Mouse (Mus musculus) spleen, adult 2 months (tissue): ENCODE results near the gene Tspan12.

ENCODE experiments used
- CTCF ChIP-seq: fragments of 200-500 bp; IDR thresholded peaks from 2 replicates; pipeline ENCODE4 v1.5.1; 2011; ENCODE audit warnings: mild to moderate bottlenecking, inconsistent platforms; ENCODE audit not compliant: insufficient read depth, insufficient read length, insufficient replicate concordance; ENCODE audit errors: extremely low read depth
- POLR2A ChIP-seq: fragments of 200-500 bp; IDR thresholded peaks from 2 replicates; pipeline ENCODE4 v1.6.1; 2011; ENCODE audit warnings: low read depth, low read length, inconsistent platforms

DNA sequence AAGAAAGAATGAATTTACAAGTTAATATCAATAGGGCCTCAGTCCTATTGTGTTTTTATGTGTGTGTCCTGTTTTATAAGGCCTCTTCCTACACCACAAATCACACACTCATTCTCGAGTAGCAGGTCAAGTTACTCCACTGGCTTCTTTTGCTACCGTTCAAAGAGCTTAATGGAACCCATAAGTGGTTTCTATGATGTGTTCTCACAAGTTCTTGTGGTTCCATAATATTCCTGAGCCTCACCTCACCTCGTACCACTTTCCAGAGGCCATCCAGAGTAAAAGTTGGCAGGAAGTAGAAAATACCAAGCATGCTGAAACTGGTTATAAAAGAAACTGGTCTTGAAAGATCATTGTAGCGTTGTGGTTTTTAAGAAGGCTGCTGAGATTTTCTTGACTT is 18.8 kb downstream of the Tspan12 start:
- TF ChIP-seq CTCF (no peak), POLR2A (no peak)
